Comparison of ENCODE assay signal across 26 mouse cellular contexts in genomic region chr5:141076158-141076557, GRCm38 (mm10).
"Had no signal": no experiment of that assay in that cellular context is flagged by ENCODE, and none has a peak within 500 bp of the region (broad histone marks: within the 10 kb centered on the region; RNA-seq: fewer than 3 reads in every experiment).

No protein-coding gene starts in this region.

- H3K4me2 ChIP-seq: heart, embryonic 12.5 days; hindbrain, embryonic 12.5 days; hindbrain, embryonic 14.5 days; intestine, embryonic 15.5 days; limb, embryonic 12.5 days; liver, embryonic 11.5 days; liver, embryonic 13.5 days had no signal

- H3K9me3 ChIP-seq: heart, embryonic 10.5 days; heart, embryonic 12.5 days; hindbrain, embryonic 12.5 days; intestine, embryonic 15.5 days; limb, embryonic 10.5 days; limb, embryonic 12.5 days; liver, embryonic 13.5 days had no signal

- H3K27me3 ChIP-seq: heart, embryonic 12.5 days; hindbrain, embryonic 12.5 days; intestine, embryonic 15.5 days; limb, embryonic 12.5 days; liver, embryonic 13.5 days had no signal

- H3K36me3 ChIP-seq: heart, embryonic 10.5 days; heart, embryonic 12.5 days; hindbrain, embryonic 12.5 days; intestine, embryonic 15.5 days; limb, embryonic 10.5 days; limb, embryonic 12.5 days; liver, embryonic 13.5 days had no signal

- H3K27ac ChIP-seq: gastrocnemius, adult 2 months; heart, embryonic 10.5 days; hindbrain, embryonic 12.5 days; hindbrain, embryonic 14.5 days; intestine, embryonic 15.5 days; layer of hippocampus, adult 2 months; left cerebral cortex, adult 2 months; limb, embryonic 10.5 days; limb, embryonic 12.5 days; liver, embryonic 13.5 days had no signal

- H3K4me3 ChIP-seq: gastrocnemius, adult 2 months; heart, embryonic 10.5 days; heart, embryonic 12.5 days; hindbrain, embryonic 12.5 days; intestine, embryonic 15.5 days; layer of hippocampus, adult 2 months; left cerebral cortex, adult 2 months; limb, embryonic 10.5 days; limb, embryonic 12.5 days; liver, embryonic 13.5 days had no signal

- H3K4me1 ChIP-seq: intestine, embryonic 15.5 days; limb, embryonic 10.5 days; liver, embryonic 13.5 days had no signal

- DNase-seq: gastrocnemius, adult 2 months; gastrocnemius, postnatal 10 days; gastrocnemius, postnatal 25 days; heart, adult 18-20 months; heart, postnatal 10 days; heart, postnatal 4 days; kidney, adult 18-20 months; kidney, adult 8-10 months; kidney, postnatal 10 days; kidney, postnatal 25 days; kidney, postnatal 4 days; liver; liver, embryonic 13.5 days had no signal

- ATAC-seq: hindbrain, embryonic 16.5 days; inflammation-experienced regulatory T-cells, adult 6 months; intestine, embryonic 15.5 days; intestine, postnatal 0 days had no signal

- H3K9ac ChIP-seq: heart, embryonic 12.5 days; hindbrain, embryonic 12.5 days; hindbrain, embryonic 14.5 days; intestine, embryonic 15.5 days; limb, embryonic 12.5 days; liver, embryonic 13.5 days had no signal
